Mouse (Mus musculus) T-helper 1 cell (primary cell): Measurements from ENCODE around the gene Tcf7.

Experiments used
- in situ Hi-C: fragments of 300-600 bp; cut with MboI, MseI; formaldehyde crosslinking; loops from one replicate; pipeline ENCODE4 v1.15.1; 2025; ENCODE audit warnings: high pct_unique_total_duplicates

The Tcf7 gene

DNA sequence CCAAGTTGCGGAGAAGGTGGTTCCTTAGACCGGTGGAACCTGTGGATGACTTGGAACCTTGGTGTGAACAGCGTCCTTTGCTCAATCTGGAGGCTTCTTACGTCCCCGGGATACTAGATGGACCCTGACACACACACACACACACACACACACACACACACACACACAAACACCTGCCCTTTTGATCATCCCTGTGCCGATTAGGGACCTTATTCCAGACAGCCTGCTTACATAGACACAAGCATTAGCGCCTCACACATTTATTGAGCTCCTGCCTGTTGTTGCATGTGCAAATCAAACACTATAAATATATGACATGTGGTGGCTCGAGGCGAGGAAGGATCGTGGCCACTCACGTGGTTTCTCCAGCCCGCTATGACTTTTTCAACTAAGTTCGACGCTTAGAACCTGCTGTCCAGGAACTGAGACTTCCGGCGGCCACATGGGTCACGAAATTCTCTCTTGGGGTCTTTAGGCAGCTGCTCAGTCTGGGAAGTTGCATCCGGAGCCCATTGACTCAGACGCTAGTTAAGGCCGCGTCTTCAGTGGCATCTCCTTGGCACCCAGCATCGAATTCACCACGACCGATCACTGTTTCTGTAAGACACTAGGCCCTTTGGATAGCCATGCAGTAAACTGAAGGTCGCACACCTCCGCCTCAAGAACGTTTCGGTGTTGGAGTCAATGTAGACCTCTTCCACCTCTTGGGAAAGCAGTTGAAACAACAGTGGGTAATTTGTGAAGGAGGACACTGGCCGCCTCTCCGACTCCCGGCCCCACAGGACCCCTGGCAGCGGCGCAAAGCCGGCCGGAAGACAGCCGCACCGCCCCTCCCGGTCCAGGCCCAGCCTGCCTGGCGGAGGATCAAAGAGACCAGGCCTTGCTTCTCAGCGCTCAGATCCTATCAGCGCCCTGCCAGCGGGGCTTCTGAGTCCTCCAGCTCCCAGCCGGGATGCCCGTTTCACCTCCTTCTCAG, 1.1 kb upstream of the Tcf7 start:
- in situ Hi-C loops, result no loop called here

DNA sequence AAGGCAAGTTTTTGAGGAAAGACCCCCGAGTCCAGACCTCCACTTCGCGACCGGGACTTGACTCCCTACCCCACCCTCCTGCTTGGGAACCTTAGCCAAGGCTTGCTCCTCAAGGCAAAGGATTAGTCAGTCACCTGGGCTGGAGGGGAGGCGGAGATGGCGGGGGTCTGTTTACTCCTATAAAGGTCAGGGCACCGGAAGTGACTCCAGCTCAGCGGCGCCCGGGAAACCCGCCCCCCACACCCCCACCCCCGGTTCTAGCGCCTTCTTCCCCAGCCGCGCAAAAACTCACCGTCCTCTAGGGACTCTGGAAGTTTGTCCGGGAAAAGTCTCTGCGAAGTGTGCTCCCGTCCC, 417 bp downstream of the Tcf7 start:
- in situ Hi-C loops, result no loop called here

DNA sequence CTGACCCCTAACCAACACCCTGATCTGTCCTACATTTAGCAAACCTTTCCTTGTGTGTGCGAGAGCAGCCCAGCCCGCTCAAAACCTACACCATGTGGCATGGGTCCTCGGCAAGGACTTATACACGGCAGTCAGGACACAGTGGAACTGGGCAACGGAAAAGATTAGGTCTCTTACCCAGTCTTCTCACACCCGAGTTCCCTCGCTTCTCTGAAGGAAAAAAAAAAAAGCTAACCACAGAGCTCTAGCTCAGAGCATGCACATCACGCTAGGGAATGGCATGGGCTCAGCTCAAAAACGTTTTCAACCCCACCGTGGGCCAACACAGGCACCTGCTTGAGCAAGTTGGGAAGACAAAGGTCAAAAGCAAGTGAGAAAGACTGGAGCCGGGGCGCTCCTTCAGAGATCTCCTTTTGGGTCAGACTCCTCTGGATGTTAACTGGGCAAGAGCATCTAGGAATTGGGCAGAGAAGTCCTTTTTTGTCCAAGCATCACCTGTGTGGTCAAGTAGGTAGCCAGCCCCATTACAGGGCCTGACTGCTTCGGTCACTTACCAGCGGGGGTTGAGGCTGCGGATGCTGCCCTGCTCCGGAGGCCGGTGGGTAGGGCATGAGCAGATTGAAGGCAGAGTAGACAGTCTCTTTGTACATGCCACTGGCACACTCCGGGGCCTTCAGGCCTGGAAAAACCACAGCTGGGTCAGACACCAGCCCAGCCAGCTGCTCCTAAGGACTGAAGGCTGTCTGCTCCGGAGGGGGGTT, 1.1 kb downstream of the Tcf7 start:
- in situ Hi-C loops, result no loop called here

DNA sequence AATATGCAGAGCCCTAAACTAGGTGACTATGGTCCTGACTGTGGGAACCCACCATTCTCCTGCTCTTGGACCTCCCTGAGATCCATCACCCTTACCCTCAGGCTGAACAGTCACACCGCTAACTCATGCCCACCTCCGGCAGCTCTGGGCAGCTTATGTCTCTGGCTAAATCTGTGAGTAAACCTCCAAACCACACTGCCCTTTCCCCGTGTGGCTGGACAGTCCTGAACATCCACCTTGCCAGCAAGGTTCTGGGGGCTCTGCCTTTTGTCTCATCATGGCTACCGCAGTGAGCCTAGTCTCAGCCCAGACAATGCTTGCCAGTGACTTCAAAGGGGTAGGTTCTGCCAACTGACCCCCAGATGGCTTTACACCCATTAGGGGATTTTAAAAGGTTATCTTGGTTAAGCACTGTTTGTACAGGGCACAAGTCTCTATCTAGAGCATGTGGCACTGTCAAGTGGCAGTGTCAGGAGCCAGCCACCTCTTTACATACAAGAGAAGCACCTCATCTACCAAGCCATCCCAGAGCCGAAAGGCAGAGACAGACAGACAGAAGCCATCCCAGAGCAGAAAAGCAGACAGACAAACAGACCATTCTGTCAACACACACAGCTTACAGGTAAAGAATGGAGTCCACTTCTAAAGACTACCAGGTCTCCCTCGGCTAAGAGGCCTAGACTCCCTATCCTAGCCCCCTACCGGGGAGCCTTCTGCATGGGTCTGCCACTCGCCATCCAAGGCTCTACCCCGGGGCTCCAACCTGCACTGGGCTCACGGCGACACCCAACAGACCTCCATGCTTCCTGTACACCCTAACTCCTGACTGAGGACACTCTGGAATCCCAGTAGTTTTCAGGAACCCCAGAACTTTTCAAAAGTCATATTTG, 2.0 kb downstream of the Tcf7 start:
- in situ Hi-C loops, result no loop called here

DNA sequence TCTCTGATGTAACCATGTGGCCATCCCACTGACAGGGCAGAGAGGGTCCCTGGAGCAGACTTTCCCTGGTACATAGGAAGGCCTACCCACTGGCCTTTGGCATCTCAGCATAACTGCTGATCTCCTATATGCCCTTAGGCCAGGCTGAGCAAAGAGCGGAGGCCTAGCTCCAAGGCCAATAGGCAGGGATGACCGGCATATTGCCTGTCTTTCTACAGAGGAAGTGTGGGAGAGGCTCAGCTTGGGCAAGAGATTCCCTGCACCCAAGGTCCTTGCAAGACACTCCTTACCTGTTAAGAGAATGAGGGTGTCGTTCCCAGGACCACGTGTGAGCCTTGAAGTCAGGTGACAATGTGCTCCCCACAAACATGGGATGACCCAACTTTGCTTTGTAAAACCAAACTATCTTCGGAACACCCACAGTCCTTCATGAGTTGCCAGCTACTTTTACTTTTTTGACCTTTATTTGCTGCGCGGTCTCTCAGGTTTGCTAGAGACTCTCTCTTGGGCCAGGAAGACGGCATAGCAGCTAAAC, 3.1 kb downstream of the Tcf7 start:
- in situ Hi-C loops, result no loop called here

DNA sequence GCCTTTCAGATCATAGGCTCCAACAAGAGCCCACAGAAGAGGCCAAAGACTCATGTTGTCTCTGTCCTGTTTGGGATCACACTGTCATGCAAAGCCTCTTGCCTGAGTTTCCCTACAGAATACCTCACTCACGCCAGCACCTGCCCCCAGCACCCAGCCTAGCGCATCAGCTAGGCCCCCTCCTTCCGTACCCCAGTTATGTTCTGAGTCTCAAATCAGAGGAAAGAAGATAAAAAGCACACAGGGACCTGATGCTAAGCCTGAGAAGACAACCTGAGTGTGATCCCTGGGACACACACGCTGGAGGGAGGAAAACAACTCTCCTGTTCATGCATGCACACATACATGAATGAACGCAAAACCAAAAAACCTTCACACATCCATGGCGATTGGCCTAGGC, 3.8 kb downstream of the Tcf7 start:
- in situ Hi-C loops, result no loop called here

DNA sequence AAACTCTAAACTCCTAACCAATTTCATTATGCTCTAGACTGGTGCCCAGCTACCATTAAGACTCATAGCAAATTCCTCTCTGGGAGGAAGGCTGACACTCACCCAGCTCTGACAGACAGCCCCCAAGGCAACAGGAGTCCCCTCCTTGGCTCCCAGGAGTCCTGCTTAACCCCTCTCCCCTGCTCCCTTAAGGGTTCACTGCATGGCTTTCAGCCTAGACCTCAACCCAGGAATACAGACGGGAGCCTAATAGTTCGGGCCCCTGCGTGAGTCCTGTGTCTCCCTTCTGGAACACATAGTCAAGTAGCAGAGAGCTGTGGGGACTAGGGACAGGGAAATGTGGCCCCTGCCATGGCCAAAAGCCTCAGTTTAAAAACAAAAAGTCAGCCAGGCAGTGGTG, 4.7 kb downstream of the Tcf7 start:
- in situ Hi-C loops, result no loop called here

DNA sequence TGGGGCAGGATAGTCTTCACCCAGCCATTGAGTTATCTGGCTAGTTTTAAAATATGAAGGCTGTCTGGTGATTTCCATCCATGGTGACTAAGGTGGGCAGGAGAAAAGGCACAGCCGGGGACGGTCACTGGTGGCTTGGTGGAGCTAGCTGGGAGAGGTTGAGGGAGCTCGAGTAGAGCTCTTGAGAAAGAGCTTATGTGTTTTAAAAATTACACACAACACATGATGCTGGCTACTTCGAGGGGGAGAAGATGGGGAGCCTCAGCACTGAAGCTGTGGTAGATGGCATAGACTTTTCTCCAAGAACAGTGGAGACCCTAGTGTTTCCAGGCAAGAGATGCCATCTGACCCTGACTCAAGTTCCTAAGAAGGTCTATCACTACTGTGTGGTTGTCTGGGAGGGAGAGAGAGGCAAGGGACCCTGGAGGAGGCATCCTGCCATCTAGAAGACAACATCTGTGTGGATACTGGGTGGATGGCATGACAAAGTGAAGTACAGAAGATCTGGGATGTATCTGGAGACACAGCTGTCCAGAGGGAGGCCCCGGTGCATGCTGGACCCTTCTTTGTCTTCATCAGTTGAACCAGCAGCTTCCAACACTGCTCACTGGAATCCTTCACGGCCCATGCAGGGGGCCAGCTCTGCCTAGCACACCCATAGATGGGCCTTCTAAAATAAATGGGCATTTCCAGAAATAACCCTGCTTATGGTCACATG, 5.2 kb downstream of the Tcf7 start:
- in situ Hi-C loops, result no loop called here

DNA sequence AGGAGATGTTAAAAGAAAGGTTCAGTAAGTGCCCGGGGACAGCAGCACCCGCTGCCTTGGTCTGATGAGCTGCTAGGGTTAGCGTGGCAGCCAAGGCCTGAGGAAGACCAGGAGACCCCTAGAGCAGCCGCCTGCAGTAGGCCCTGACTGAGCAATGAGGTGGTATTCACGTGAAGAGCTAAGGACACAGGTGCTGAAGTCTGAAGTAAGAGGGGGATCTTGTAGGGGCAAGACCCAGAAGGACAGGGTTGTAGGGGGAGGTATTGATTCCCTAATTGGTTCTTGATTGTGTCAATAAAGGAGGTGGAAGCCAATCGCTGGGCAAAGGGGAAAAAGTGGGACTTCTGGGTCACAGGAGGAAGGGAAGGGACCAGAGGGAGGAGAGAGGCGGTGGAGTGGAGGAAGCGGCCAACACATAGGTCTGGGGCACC, 5.8 kb downstream of the Tcf7 start:
- in situ Hi-C loops, result no loop called here

DNA sequence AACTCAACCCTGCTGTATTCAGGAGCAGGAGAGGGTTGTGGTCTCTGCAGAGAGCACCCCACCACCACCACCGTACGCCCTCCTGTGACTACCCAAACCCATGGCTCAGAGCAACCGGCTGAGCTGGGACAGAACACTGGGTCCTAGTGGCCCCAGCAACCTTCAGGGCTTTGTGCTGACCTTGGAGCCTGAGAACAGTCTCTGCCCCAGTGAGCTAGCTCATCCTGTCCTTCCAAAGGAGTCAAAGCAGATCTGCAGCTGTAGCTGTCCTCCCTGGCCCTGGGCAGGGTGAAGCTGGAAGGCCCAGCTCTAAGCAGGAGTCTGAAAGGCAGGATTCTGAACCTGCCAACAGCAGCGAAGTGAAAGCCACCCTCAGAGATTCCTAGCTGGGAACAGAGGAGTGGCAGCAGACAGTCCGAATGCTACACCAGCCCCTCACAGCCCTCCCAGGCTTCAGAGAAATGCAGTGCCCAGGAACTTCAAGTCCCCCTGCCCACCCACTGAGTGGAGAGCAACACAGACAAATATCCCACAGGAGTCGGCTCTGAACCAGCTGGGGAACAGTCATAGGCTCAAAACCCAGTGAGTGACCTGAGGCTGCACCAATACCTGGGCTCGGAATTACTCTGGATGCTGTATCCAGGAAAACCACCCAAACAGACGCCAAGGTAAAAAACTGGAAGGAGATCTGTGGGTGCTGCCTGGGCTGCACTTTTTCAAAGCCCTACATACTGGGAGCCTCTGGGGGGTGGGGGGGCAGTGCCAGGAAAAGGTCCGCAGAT, 6.8 kb downstream of the Tcf7 start:
- in situ Hi-C loops, result no loop called here

DNA sequence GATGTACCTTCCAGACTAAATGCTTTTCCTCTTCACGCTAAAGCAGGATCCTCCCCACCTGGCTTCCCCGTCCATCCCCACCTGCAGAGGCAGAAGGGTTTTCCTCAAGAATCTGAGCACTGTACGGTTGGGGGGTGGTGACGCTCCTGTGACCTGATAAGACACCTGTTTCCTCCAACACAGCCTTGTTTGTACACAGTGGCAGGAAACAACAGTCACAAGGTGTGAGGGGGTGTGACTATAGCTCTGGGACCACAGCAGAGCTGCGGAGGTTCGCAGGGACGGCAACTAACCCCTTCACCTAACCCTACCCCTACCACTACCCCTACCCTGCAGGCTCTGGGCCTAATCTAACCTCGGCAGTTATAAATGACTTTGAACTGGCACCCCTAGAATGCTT, 7.4 kb downstream of the Tcf7 start:
- in situ Hi-C loops, result no loop called here

DNA sequence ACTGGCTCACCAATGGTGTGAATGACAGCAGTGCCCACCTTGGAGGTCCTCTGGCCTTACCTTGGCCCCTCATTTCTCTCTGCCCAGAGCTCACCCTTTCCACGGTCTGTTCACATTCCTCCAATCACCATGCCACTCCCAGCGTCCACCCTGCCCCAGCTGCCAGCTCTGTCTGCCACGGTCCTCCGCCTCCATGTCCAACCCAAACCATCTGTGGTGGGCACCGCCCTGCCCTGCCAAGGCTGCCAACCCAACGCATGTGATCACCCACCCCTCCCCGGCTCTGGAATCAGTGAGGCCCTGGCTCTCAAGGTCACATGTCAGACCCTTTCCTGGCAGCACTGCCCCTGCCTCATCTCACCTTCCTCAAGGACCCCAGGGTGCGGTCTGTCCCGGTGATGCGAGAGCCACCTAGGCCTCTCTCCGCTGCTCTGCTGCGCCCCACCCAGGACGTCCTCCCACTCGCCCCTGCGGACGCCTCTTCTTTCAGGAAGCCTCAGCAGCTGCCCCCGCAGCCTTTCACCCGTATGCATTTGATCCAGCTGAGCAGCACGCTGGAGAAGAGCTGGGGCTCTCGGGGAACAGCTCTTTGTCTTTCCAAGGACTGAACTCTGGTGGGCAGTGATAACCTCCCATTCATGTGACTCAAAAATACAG, 8.2 kb downstream of the Tcf7 start:
- in situ Hi-C loops, result no loop called here

DNA sequence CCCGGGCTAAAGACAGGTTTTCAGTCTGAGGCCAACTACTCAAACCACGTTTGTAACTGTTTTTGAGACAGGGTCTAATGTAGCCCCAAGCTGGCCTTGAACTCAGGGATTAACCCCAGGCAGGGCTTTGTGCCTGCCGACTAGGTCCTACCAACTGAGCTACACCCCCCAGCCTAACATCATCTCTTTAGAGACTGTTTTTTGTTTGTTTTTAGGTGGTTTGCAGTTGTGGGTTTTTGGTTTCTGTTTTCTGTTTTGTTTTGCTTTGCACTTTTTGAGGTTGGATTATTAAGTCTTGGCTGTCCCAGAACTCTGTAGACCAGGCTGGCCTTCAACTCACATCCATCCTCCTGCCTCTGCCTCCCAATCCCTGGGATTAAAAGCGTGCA, 8.9 kb downstream of the Tcf7 start:
- in situ Hi-C loops, result no loop called here

DNA sequence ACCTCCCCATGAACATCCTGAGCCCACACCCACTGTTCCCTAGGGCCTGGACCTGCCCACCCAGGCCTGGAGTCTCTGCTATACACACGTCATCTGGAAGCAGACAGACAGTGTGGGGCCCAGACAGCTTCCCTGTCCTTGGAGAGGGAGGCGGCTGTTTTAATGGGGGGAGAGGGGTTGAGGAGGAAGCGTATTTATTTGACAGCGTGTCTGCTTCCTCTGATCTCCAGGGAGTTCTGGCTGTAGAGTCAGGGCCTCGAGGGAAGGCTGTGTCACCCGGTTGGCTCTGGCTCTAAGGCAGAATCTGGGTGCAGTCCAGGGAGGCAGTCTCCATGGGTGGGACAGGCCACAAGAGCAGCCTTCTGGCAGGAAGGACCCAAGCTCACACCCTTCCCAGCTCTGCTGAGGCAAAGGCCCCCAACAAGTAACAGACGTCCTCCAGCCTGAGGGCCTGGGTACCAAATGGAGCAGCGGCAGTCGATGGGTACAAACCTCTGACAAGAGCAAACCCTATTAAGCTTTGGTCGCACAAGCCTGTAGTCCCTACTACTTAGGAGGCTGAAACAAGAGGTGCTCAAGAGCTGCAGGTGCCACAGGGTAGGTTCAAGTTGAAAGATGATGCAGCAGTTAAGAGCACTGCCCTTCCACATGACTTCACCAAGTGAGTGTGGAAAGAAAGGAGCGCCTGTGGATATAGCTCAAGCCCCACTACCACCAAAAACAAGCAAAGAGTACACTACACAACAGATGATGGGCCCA, 9.5 kb downstream of the Tcf7 start:
- in situ Hi-C loops, result no loop called here

DNA sequence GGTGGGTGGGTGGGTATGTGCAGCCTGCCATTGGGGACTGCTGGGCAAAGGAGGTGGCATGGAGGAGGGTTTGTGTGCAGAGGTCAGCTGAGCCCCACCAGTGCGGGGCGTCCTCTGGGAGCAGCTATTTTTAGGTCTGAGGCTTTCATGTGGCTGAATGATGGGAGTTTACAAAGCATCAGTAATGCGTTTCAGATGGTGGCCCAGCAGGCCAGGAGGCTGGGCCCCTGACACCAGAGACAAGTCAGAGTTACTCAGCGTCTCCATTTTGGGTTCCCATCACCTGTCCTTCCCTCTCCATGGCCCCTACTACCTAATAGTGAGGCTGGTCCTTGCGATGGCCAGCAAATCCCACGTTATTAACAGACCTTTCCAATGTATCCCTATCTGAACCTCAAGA, 10.2 kb downstream of the Tcf7 start:
- in situ Hi-C loops, result no loop called here

DNA sequence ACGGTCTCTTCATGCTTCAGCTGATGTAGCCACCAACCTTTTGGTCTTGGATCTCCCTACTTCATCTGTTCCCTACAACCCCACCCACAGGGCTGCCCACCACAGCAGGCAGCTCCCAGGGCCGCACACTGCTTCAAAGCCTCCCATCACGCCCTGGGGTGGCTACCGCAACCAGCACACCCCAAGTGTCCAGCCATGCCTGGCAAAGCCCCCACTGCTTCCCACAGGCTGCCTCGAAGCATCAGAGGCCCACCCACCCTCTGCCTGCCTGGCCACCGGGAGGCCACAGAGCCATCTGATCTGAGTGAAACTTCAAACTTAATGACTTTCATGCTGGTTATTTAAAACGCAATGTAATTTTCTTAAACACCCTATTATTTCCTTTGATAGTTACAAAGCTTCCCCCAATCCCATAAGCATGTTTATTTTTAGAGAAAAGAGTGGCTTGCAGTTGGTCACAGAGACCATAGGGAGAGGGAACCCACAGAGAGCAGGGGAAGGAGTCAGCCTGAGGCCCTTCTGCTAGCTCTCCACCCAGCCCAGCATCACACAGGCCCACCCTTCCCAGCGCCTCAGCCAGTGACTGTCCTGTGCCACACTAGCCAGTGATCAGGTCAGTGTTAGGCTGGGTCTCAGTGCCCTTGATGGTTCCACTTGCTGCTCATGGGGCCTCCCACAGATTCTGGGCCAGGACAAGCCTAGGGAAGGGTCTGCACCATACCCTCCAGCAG, 10.9 kb downstream of the Tcf7 start:
- in situ Hi-C loops, result no loop called here

DNA sequence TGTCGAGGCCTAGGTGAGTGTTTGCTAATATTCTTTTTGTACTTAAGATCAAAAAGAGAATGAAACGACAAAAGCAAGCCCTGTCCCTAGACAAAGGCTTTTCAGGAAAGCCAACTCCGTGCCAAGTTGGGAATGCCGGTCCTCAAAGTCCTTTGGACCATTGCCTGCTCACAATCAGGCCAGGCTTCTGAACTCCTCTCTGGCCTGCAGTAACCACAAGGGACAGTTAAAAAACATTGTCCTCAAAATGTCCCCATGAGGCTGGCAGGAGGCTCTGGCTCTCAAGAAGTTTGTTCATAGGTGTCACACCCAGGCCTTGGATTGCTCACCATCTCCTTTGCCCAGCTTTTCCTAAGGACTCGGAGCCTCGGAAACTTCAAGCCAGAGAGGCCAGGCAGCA, 13.0 kb downstream of the Tcf7 start:
- in situ Hi-C loops, result no loop called here

DNA sequence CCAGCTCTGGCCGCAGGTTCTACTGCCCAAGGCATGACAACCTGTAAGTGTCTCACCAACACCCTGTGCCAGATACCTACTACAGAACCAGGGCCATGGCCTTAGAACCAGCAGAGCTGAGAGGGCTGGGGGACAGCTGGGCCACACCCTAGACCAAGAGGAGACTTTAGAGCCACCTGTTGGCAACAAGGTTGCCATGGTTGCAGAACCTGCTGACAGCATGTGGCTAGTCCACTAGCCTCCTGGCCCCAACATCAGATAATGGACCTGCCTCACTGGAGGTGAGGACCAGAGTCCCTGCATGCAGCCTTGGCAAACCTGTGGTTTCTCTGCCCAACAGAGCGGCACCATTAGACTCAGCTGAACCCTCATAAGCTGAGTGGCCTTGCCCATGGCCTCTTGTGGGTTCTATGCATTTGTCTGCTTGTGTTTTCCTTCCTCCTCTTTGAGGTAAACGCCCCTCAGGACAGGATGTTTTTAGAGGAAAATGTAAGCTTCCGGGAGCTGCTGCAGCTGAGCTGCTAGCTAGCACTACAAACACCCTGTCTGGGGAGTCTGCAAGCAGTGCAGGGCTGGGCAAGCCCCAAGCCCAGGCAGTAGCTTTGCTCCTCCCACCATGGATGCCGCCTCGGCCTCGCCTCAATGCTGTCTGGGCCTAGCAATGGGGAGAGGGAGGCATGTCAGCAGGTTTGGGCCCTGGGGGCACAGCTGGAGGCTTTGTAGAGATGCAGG, 14.5 kb downstream of the Tcf7 start:
- in situ Hi-C loops, result no loop called here
